Mouse (Mus musculus) stomach, adult 2 months (tissue): ENCODE results near the gene Rps21. TPM values are rescaled to one million over a fixed set of nuclear protein-coding genes. Genes with fewer than 3 reads are reported as not detected.

ENCODE experiments used
- polyA plus RNA-seq: library from polyadenylated mRNA; depleted of rRNA; stranded (reverse); fragments of >200 nt; gene quantifications from 2 replicates; pipeline ENCODE4 v1.2.3, GENCODE M21; 2012; rRNA removed

The Rps21 gene
- polyA plus RNA-seq: 954 and 1,766 TPM in 2 replicates

DNA sequence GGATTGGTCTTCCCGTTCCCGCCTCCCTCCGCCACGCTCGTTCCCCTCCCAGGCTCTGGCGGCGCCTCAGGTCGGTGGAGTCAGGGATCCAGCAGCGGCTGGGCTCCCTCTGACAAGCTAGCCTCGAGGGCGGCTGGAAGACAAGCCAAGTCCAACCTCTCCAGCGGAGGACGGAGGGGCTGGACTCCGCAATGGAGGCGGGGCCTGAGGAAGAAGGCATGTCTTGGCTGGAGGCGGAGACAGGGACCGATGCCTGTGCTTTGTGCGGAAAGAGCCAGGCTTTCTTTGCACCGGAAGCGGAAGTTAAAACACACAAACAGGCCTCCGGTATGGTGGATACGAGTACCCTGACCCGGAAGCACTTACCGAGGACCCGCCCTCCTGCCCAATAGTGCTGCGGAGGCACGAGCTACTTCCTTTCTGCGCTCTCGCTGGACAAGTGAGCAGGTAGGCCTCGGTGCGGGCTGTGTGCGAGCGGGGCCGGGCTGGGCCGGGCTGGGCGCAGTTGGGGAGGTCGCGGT, at the start of gene Rps21:
Rps21 (plus strand) TSS at position 377 of the 521 bp plus-strand sequence.

DNA sequence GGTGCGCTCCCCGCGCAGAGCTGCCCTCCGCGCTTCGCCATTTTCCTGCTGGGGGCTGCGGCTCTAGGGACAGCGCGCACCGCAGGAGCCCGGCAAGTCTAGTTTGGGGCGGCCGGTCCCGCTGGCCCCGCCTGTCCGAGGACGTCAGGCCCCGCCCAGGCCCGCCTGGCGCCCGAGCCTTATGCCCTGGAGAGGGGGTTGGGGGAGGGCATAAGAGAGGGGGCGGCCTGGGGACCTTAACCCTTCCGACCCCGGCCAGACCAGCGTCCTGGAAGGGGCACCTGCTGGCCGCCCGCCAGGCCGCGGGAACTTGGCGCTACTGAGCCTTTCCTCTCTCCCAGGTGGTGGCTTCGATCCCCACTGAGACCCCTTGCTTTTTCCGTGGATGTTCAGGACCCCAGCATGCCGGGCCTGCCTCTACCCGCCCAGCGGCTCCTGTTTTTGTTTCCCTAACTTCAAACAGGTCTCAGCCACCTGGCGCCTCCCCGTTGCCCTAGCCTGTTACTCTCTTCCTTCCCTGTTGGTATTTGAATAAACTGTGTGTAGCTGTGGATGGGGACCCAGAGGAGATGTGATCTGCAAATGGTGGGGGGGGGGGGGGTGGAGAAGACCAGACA, 31.3 kb upstream of the Rps21 start, which contains the start of gene Lama5:
Lama5 (minus strand) TSS at position 98 of the 617 bp plus-strand sequence.

GRCm38 (mm10) chr2:180273394-180274244, 16.4 kb downstream of the Rps21 start, which contains the start of gene Cables2:
Gene Cables2, minus strand, starts transcription at chr2:180273496.

DNA sequence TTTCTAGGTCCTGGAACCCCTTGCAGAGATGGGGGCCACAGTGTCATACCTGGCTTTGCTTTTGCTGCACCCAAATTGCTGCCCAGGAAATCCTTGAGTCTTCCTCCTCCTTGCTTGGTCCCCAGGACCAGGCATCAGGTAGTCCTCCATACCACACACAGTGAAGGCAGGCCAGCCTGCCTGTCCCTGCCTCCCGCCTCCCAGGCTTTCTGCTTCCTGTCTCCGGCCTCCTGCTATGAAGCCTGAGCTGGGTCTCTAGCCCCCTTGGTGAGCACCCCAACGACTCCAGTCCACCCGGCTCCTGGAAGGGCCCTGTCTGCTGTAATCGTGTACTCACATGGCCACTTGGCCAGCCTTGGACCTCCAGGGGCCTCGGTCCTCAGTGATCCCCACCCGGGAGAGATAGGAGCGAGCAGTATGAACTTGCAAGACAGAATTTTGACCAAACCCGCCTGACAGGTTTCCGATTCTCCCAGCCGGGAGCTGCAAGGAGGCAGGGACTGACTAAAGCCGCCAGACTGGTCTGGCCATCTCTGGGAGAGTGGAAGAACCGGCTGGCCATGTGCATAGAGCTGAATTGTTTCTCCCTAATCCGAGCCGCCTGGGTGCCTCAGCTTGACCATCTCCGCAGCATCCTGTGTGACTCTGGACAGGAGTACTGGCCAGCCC, 32.4 kb downstream of the Rps21 start, which contains the start of gene Rbbp8nl:
Rbbp8nl (minus strand) TSS at position 440 of the 669 bp plus-strand sequence.

Other genes with a start within 250 kb of the Rps21 start
- gene Lsm14b, start 232.4 kb upstream of the Rps21 start, polyA plus RNA-seq: 11.3 and 12.3 TPM in 2 replicates
- gene Psma7, start 214.9 kb upstream of the Rps21 start, polyA plus RNA-seq: 67.9 and 71.5 TPM in 2 replicates
- 2.3 and 2.5 TPM in 2 replicates for gene Ss18l1, start 214.9 kb upstream of the Rps21 start, polyA plus RNA-seq
- 5.5 and 7.4 TPM in 2 replicates for gene Mtg2, start 186.8 kb upstream of the Rps21 start, polyA plus RNA-seq
- gene Hrh3, start 152.9 kb upstream of the Rps21 start, polyA plus RNA-seq: 0.04 and 0.20 TPM in 2 replicates
- gene Osbpl2, start 138.1 kb upstream of the Rps21 start, polyA plus RNA-seq: 25.3 and 25.7 TPM in 2 replicates
- gene Adrm1, start 85.9 kb upstream of the Rps21 start, polyA plus RNA-seq: 92.0 and 132 TPM in 2 replicates
- gene Lama5, start 31.5 kb upstream of the Rps21 start, polyA plus RNA-seq: 43.7 and 49.6 TPM in 2 replicates
- 12.3 and 14.5 TPM in 2 replicates for gene Cables2, start 16.1 kb downstream of the Rps21 start, polyA plus RNA-seq
- gene Rbbp8nl, start 32.5 kb downstream of the Rps21 start, polyA plus RNA-seq: 4.3 and 4.4 TPM in 2 replicates
- gene Gata5, start 77.3 kb downstream of the Rps21 start, polyA plus RNA-seq: 23.4 and 30.8 TPM in 2 replicates
- gene Slco4a1, start 198.9 kb downstream of the Rps21 start, polyA plus RNA-seq: 19.2 and 24.8 TPM in 2 replicates
- 0.13 TPM in 2 replicates for gene Ntsr1, start 242.6 kb downstream of the Rps21 start, polyA plus RNA-seq